Mouse (Mus musculus) embryonic facial prominence, embryonic 10.5 days (tissue): ENCODE data around the gene Casp9. TPM values are rescaled to one million over a fixed set of nuclear protein-coding genes. Genes with fewer than 3 reads are reported as not detected.

Experiments
- DNase-seq: peaks from one replicate; pipeline ENCODE4 v3.0.0-alpha.2; 2017; ENCODE audit warnings: low spot score
- H3K27ac ChIP-seq: fragments of 300-500 bp; sonication (generic); replicated peaks from 2 replicates; pipeline ENCODE4 v1.5.1; 2016; ENCODE audit warnings: mild to moderate bottlenecking
- H3K27me3 ChIP-seq: fragments of 300-500 bp; sonication (generic); replicated peaks from 2 replicates; pipeline ENCODE4 v1.6.1; 2016; ENCODE audit warnings: low read depth, mild to moderate bottlenecking; ENCODE audit not compliant: poor library complexity, severe bottlenecking
- H3K36me3 ChIP-seq: fragments of 300-500 bp; sonication (generic); replicated peaks from 2 replicates; pipeline ENCODE4 v1.6.1; 2016; ENCODE audit warnings: mild to moderate bottlenecking, moderate library complexity
- H3K4me1 ChIP-seq: fragments of 300-500 bp; sonication (generic); 2 replicates; pipeline ENCODE4 v1.6.1; 2016
- H3K4me3 ChIP-seq: fragments of 300-500 bp; sonication (generic); 2 replicates; pipeline ENCODE4 v1.5.1; 2016; ENCODE audit warnings: mild to moderate bottlenecking, moderate library complexity
- H3K9me3 ChIP-seq: fragments of 300-500 bp; sonication (generic); 2 replicates; pipeline ENCODE4 v1.6.1; 2016; ENCODE audit warnings: mild to moderate bottlenecking
- WGBS: fragments of 180-500 bp; shearing (Covaris S2); methylation state at CpG from one replicate; pipeline ENCODE4 v1.1.7; 2016; 5-methylcytosine and 5-hydroxymethylcytosine counted together
- polyA plus RNA-seq: library from polyadenylated mRNA; unstranded; fragments of >200 nt; fragmentation: Nextera tagmentation; extraction: Ambion mirVana; gene quantifications from 2 replicates; pipeline ENCODE4 v1.2.1, GENCODE M21; 2016

The Casp9 gene
- polyA plus RNA-seq, 1 experiment from 2014 or later = 21.2 TPM

DNA sequence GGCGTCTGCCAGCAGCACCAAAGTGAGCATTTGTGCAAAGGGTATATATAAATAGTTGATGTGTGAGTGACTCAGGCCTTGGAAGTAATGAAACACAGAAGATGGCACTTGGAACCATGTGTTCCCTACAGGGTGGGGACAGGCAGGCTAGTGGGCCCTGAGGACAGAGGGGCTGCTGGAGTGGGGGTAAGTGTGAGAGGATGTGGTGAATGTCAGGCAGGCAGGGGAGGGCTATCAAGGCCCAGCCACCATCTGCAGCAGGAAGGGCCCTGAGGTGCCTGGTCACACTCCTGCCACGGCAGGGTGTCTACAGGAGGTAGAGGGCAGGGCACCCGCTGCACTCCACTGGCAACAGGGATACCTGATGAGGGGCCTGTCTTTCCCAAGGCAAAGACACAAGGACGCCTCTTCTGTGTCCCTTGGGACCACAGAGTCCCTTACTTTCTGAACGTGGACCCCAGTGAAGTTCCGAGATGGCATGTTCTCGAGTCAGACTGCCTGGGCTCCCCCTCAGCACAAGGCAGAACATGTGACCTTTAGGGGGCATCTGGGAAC, 70.4 kb downstream of the Casp9 start:
- WGBS = 88% methylated on average over 7 of the region's 7 CpGs

DNA sequence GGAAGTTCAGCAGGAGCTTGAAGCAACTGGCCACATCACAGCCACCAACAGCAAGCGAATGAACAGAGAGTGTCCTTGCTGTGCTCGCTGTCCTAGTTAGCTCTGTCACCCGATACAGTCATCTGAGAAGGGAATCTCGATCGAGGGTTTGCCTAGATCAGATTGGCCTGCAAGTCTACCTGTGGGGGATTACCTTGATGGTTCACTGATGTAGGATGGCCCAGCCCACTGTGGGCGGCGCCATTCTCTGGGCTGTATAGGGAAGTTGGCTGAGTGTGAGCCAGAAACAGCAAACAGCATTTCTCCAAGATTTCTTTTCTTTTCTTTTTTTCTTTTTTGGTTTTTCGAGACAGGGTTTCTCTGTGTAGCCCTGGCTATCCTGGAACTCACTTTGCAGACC, 71.1 kb downstream of the Casp9 start:
- no peak for DNase-seq
- Histone ChIP-seq H3K27me3 (no peaks in the 10 kb centered on the region), H3K4me1 (peaks cover 23% of the 10 kb centered on the region), H3K9me3 (no peaks in the 10 kb centered on the region), H3K36me3 (peaks cover 20% of the 10 kb centered on the region), H3K27ac (no peak overlapping the region), H3K4me3 (no peak overlapping the region)
- WGBS = 93% methylated on average over 8 of the region's 8 CpGs

More for the DNA sequence above, 70.4 kb downstream of the Casp9 start:
- H3K4me1 ChIP-seq = peaks cover 21% of the 10 kb centered on the region
- H3K27ac ChIP-seq = 0 out of 2 replicates have a peak overlapping the region, but pooled peaks have one; percentile 25
- no peaks in the 10 kb centered on the region for H3K9me3 ChIP-seq
- no peak for DNase-seq
- no peaks in the 10 kb centered on the region for H3K27me3 ChIP-seq
- peaks cover 27% of the 10 kb centered on the region for H3K36me3 ChIP-seq
- H3K4me3 ChIP-seq = no peak overlapping the region

DNA sequence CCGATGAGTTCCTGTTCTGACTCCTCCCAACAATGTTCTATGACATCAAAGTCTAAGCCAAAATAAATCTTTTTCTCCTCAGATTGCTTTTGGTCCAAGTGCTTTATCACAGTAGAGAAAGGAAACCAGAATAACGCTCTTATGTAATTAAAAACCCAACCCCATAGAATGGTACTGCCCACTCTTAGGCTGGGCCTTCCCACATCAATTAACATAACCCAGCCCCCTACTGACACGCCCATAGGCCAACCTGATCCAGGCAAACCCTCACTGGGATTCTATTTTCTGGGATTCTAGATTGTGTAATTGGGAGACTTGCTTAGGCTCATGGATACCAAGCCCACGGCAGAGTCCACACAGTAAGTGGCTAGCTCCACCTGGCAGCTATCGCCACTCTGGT, 71.6 kb downstream of the Casp9 start:
- H3K36me3 ChIP-seq = peaks cover 15% of the 10 kb centered on the region
- no peaks in the 10 kb centered on the region for H3K9me3 ChIP-seq
- peaks cover 28% of the 10 kb centered on the region for H3K4me1 ChIP-seq
- H3K27ac ChIP-seq = no peak overlapping the region
- DNase-seq = no peak
- no peak overlapping the region for H3K4me3 ChIP-seq
- H3K27me3 ChIP-seq = no peaks in the 10 kb centered on the region
- 94% methylated on average over 5 of the region's 5 CpGs for WGBS

Other genes starting within 250 kb of the Casp9 start
- 56.3 and 68.1 TPM in 2 replicates for gene Fblim1, start 187.5 kb upstream of the Casp9 start, polyA plus RNA-seq
- gene Tmem82, start 175.0 kb upstream of the Casp9 start, polyA plus RNA-seq = 1.5 and 2.1 TPM in 2 replicates
- gene Slc25a34, start 169.8 kb upstream of the Casp9 start, polyA plus RNA-seq = 0.09 TPM in 1 of 2 replicates, not detected in the other
- gene Plekhm2, start 128.7 kb upstream of the Casp9 start, polyA plus RNA-seq = 4.9 and 5.2 TPM in 2 replicates
- gene Rsc1a1, start 108.0 kb upstream of the Casp9 start, polyA plus RNA-seq = 1.1 and 2.3 TPM in 2 replicates
- gene Ddi2, start 70.2 kb upstream of the Casp9 start, polyA plus RNA-seq = 28.1 and 31.8 TPM in 2 replicates
- gene Agmat, start 46.9 kb upstream of the Casp9 start, polyA plus RNA-seq = not detected in 2 replicates
- gene Dnajc16, start 2.7 kb upstream of the Casp9 start, polyA plus RNA-seq = 4.0 and 4.8 TPM in 2 replicates
- gene Cela2a, start 32.5 kb downstream of the Casp9 start, polyA plus RNA-seq = not detected in 2 replicates
- not detected in 2 replicates for gene Ctrc, start 52.7 kb downstream of the Casp9 start, polyA plus RNA-seq
- gene Efhd2, start 81.3 kb downstream of the Casp9 start, polyA plus RNA-seq = 40.7 and 41.8 TPM in 2 replicates
- gene Fhad1, start 221.5 kb downstream of the Casp9 start, polyA plus RNA-seq = 0.50 and 1.0 TPM in 2 replicates